ENCODE assay signal across 17 mouse cellular contexts in the genomic region with DNA sequence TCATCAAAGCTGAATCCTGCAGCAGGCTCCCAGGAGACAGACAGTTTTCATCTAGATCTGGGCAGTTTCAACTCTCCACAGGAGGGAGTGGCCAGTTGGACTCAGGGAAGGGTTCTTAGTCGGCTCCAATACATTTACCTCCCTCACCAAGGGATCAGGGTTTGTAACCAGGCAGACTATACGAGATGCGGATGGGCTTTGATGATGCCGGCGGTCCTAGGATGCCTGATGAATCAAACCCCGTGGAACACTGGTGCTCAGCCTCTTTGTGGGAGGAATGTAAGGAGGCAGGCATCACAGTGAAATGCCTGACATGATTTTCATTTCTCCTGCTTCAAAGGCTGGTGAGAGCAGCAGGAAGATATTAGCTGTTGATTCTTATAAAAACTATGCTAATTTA.
DNase-seq lines count a peak whose midpoint lies in the region; ATAC-seq lines count a peak whose summit lies in the region.
"Had no signal": no experiment of that assay in that cellular context is flagged by ENCODE, and none has a peak within 500 bp of the region (broad histone marks: within the 10 kb centered on the region; RNA-seq: fewer than 3 reads in every experiment).

No protein-coding gene starts in this region.

- no peak overlapping the region for H3K9ac ChIP-seq in heart, embryonic 15.5 days
- no peak overlapping the region for H3K9ac ChIP-seq in midbrain, embryonic 11.5 days (ENCODE audit: low read length)

- peaks cover 5% of the 10 kb centered on the region for H3K36me3 ChIP-seq in heart, embryonic 15.5 days
- peaks cover under 1% of the 10 kb centered on the region; the same call in 1 of the 2 replicates for H3K36me3 ChIP-seq in midbrain, embryonic 11.5 days (ENCODE audit: control insufficient read depth, insufficient read depth, low read length)

- peak; percentile 16 for DNase-seq in embryo, embryonic 10 days (ENCODE audit: low spot score)
- no peak for DNase-seq in embryo, embryonic 9.5 days (ENCODE audit: extremely low spot score)
- DNase-seq in heart, adult 9 months (ENCODE audit: low spot score in 2 of 2), result no peak
- DNase-seq in ZHBTc4 (ENCODE audit: low read depth, low spot score), result peak; percentile 28
- DNase-seq in midbrain, embryonic 11.5 days (ENCODE audit: low spot score, missing footprints), result no peak
- no peak for DNase-seq in kidney, adult 8-10 months
- DNase-seq in spleen, postnatal 4 days (ENCODE audit: low spot score in 2 of 2), result no peak
- DNase-seq: adrenal gland, adult 8-10 months; cerebellum, adult 11-12 months; cerebellum, postnatal 25 days; kidney, postnatal 25 days; layer of hippocampus, adult 9-11 months; lung, postnatal 10 days; thymus, adult 18-20 months had no signal

- WGBS in heart, embryonic 15.5 days, result 55% methylated on average over 6 of the region's 6 CpGs
- 48% methylated on average over 6 of the region's 6 CpGs for WGBS in midbrain, embryonic 11.5 days

- H3K4me3 ChIP-seq in heart, embryonic 15.5 days, result no peak overlapping the region
- no peak overlapping the region for H3K4me3 ChIP-seq in midbrain, embryonic 11.5 days (ENCODE audit: low read depth, low read length)
- H3K4me3 ChIP-seq: megakaryocyte, embryonic 14.5 days had no signal

- H3K27ac ChIP-seq in heart, embryonic 15.5 days, result 0 out of 2 replicates have a peak overlapping the region, but pooled peaks have one; percentile 12
- H3K27ac ChIP-seq in midbrain, embryonic 11.5 days (ENCODE audit: low read depth, low read length), result 0 out of 2 replicates have a peak overlapping the region, but pooled peaks have one; percentile 3

- no peak overlapping the region for H3K4me2 ChIP-seq in heart, embryonic 15.5 days
- no peak overlapping the region for H3K4me2 ChIP-seq in midbrain, embryonic 11.5 days

- no peaks in the 10 kb centered on the region for H3K27me3 ChIP-seq in heart, embryonic 15.5 days
- no peaks in the 10 kb centered on the region for H3K27me3 ChIP-seq in midbrain, embryonic 11.5 days (ENCODE audit: control insufficient read depth, insufficient read depth, low read length)

- no peak for ATAC-seq in heart, embryonic 15.5 days (replicated peaks; ENCODE audit: insufficient number of reproducible peaks, insufficient read depth, low FRiP score, low read depth)
- ATAC-seq in midbrain, embryonic 11.5 days (ENCODE audit: low FRiP score), result peak; percentile 56
- ATAC-seq: CD4-positive, CD25-positive, alpha-beta regulatory T cell, adult 4 months had no signal

- no peaks in the 10 kb centered on the region for H3K9me3 ChIP-seq in heart, embryonic 15.5 days (replicated peaks)
- no peaks in the 10 kb centered on the region for H3K9me3 ChIP-seq in midbrain, embryonic 11.5 days (ENCODE audit: control insufficient read depth, low read length)

- peaks cover 44% of the 10 kb centered on the region for H3K4me1 ChIP-seq in heart, embryonic 15.5 days (replicated peaks)
- H3K4me1 ChIP-seq in midbrain, embryonic 11.5 days (ENCODE audit: control insufficient read depth, insufficient read depth, low read length), result peaks cover 3% of the 10 kb centered on the region

Comparison
In these comparisons a context has a peak if more than half of its experiments do, and no peak if none do; other contexts are left out.
1. DNase-seq: peak in embryo, embryonic 10 days (single experiment) and ZHBTc4 (single experiment); none in embryo, embryonic 9.5 days (single experiment), heart, adult 9 months (0 of 2), midbrain, embryonic 11.5 days (single experiment), kidney, adult 8-10 months (0 of 2) and spleen, postnatal 4 days (0 of 2).